Mouse (Mus musculus): Measurements from ENCODE around the gene Psg19. TPM values are rescaled to one million over a fixed set of nuclear protein-coding genes. Genes with fewer than 3 reads are reported as not detected.

Psg19 gene
- polyA plus RNA-seq, 1 experiment from 2014 or later = not detected

- Histone ChIP-seq H3K27ac (no peak overlapping the region), H3K4me2 (peak overlapping the region; percentile 47), H3K9ac (replicated peaks) (peak overlapping the region; percentile 42; the same call in 1 of the 2 replicates), H3K4me1 (replicated peaks) (no peaks in the 10 kb centered on the region), H3K36me3 (no peaks in the 10 kb centered on the region), H3K27me3 (peaks cover 22% of the 10 kb centered on the region), H3K9me3 (peaks cover 9% of the 10 kb centered on the region), H3K4me3 (replicated peaks) (peak overlapping the region; percentile 16; the same call in 1 of the 2 replicates)
- 14% methylated on average over 20 of the region's 20 CpGs for WGBS
- ATAC-seq (ENCODE audit: insufficient number of reproducible peaks, insufficient read depth, low FRiP score, low TSS enrichment, low read depth) = no peak
Measured at GRCm38 (mm10) chr7:18746189-18746860, 52.0 kb downstream of the Psg19 start.

Other genes starting within 250 kb of the Psg19 start
- not detected in 2 replicates for gene Psg27, start 231.2 kb downstream of the Psg19 start, polyA plus RNA-seq (2016; fragmentation: Nextera tagmentation; extraction: Ambion mirVana)
- not detected in 2 replicates for gene Psg23, start 182.0 kb downstream of the Psg19 start, polyA plus RNA-seq (2016; fragmentation: Nextera tagmentation; extraction: Ambion mirVana)
- not detected in 2 replicates for gene Psg21, start 141.8 kb downstream of the Psg19 start, polyA plus RNA-seq (2016; fragmentation: Nextera tagmentation; extraction: Ambion mirVana)
- not detected in 2 replicates for gene Psg20, start 112.3 kb downstream of the Psg19 start, polyA plus RNA-seq (2016; fragmentation: Nextera tagmentation; extraction: Ambion mirVana)
- gene Psg22, start 80.4 kb downstream of the Psg19 start, polyA plus RNA-seq (2016; fragmentation: Nextera tagmentation; extraction: Ambion mirVana) = not detected in 2 replicates
- gene Psg17, start 23.1 kb upstream of the Psg19 start, polyA plus RNA-seq (2016; fragmentation: Nextera tagmentation; extraction: Ambion mirVana) = 0.10 TPM in 1 of 2 replicates, not detected in the other
- gene Mill2, start 41.4 kb upstream of the Psg19 start, polyA plus RNA-seq (2016; fragmentation: Nextera tagmentation; extraction: Ambion mirVana) = not detected in 2 replicates
- 0.44 and 0.60 TPM in 2 replicates for gene Pglyrp1, start 72.8 kb upstream of the Psg19 start, polyA plus RNA-seq (2016; fragmentation: Nextera tagmentation; extraction: Ambion mirVana)
- gene Ccdc61, start 111.9 kb upstream of the Psg19 start, polyA plus RNA-seq (2016; fragmentation: Nextera tagmentation; extraction: Ambion mirVana) = 39.9 and 45.3 TPM in 2 replicates
- gene Nova2, start 127.4 kb upstream of the Psg19 start, polyA plus RNA-seq (2016; fragmentation: Nextera tagmentation; extraction: Ambion mirVana) = 0.31 and 0.33 TPM in 2 replicates
- not detected in 2 replicates for gene Nanos2, start 188.9 kb upstream of the Psg19 start, polyA plus RNA-seq (2016; fragmentation: Nextera tagmentation; extraction: Ambion mirVana)
- gene Mypop, start 192.7 kb upstream of the Psg19 start, polyA plus RNA-seq (2016; fragmentation: Nextera tagmentation; extraction: Ambion mirVana) = 6.4 and 6.5 TPM in 2 replicates
- 44.4 and 47.5 TPM in 2 replicates for gene Irf2bp1, start 205.5 kb upstream of the Psg19 start, polyA plus RNA-seq (2016; fragmentation: Nextera tagmentation; extraction: Ambion mirVana)
- gene Foxa3, start 225.0 kb upstream of the Psg19 start, polyA plus RNA-seq (2016; fragmentation: Nextera tagmentation; extraction: Ambion mirVana) = 0.81 and 1.8 TPM in 2 replicates
- 51.9 and 56.0 TPM in 2 replicates for gene Sympk, start 225.9 kb upstream of the Psg19 start, polyA plus RNA-seq (2016; fragmentation: Nextera tagmentation; extraction: Ambion mirVana)